8 mouse cellular contexts compared by ENCODE assay signal in the genomic region with DNA sequence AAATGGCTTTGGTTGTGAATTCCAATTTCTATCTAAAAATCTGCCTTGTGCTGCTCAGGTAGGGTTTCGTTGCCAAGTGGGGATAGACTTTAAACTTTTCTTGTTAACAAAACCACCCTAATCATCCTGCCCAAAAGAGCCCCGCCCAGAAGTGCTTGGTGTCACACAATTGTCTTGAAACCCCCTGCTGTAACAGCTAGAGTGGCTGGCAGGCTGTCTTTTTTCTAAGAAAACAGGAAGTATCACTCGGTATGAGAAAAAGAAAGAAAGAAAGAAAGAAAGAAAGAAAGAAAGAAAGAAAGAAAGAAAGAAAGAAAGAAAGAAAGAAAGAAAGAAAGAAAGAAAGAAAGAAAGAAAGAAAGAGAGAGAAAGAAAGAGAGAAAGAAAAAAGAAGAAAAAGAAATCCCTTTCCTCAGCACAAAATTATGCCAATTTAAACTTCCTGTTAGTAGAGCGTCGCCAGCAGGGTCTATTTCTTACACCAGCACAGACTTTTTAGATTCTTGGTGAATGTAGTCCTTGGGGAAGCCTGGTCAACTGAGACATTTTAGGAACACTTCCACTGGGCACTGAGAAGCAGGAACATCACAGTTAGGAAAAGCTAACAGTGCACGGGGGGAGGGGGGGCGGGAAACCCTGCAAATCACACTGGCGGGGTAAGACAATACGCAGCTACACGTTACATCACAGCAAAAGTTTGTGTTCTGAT.
A peak's percentile ranks its signal among the peaks of the same experiment; 100 is the strongest.
DNase-seq lines count a peak whose midpoint lies in the region; ATAC-seq and TF ChIP-seq lines count a peak whose summit lies in the region.

No protein-coding gene starts in this region.

- WGBS in heart, postnatal 0 days = 11% methylated on average over 10 of the region's 10 CpGs
- WGBS in embryonic facial prominence, embryonic 10.5 days = 7% methylated on average over 10 of the region's 10 CpGs
- 5% methylated on average over 10 of the region's 10 CpGs for WGBS in limb, embryonic 10.5 days

- no peak for TF ChIP-seq POLR2A in myocyte (IDR thresholded peaks at IDR 0.05; ENCODE audit: insufficient read length, low read depth)

- no peaks in the 10 kb centered on the region for H3K79me2 ChIP-seq in myocyte (ENCODE audit: control insufficient read depth, insufficient read depth)

- H3K27ac ChIP-seq in heart, postnatal 0 days (ENCODE audit: low read depth) = 0 out of 2 replicates have a peak overlapping the region, but pooled peaks have one; percentile 7
- peak overlapping the region; percentile 81 for H3K27ac ChIP-seq in embryonic facial prominence, embryonic 10.5 days (replicated peaks)
- H3K27ac ChIP-seq in limb, embryonic 10.5 days = peak overlapping the region; percentile 37; the same call in 1 of the 2 replicates

- peak overlapping the region; percentile 42 for H3K4me3 ChIP-seq in heart, postnatal 0 days (ENCODE audit: low read depth, low read length)
- H3K4me3 ChIP-seq in embryonic facial prominence, embryonic 10.5 days = peak overlapping the region; percentile 56
- peak overlapping the region; percentile 49 for H3K4me3 ChIP-seq in limb, embryonic 10.5 days
- no peak overlapping the region for H3K4me3 ChIP-seq in myocyte

- no peak for DNase-seq in heart, postnatal 0 days (ENCODE audit: low spot score)
- DNase-seq in heart, postnatal 4 days = no peak
- no peak for DNase-seq in embryonic facial prominence, embryonic 10.5 days (ENCODE audit: low spot score)
- no peak for DNase-seq in limb, embryonic 10.5 days (ENCODE audit: low spot score)
- no peak for DNase-seq in adrenal gland, postnatal 14 days
- DNase-seq in urinary bladder, postnatal 25 days (ENCODE audit: low spot score) = no peak
- no peak for DNase-seq in gastrocnemius, adult 8-10 months (ENCODE audit: low spot score in 2 of 2)

- 0 out of 2 replicates have a peak overlapping the region, but pooled peaks have one; percentile 35 for H3K9ac ChIP-seq in heart, postnatal 0 days (replicated peaks; ENCODE audit: low read depth, low read length)

- no peak overlapping the region for H3ac ChIP-seq in myocyte (ENCODE audit: control insufficient read depth, insufficient read length)

- no peaks in the 10 kb centered on the region for H3K36me3 ChIP-seq in heart, postnatal 0 days (replicated peaks; ENCODE audit: control insufficient read depth, insufficient read depth, low read length)
- no peaks in the 10 kb centered on the region for H3K36me3 ChIP-seq in embryonic facial prominence, embryonic 10.5 days (replicated peaks)
- no peaks in the 10 kb centered on the region for H3K36me3 ChIP-seq in limb, embryonic 10.5 days
- no peaks in the 10 kb centered on the region for H3K36me3 ChIP-seq in myocyte (ENCODE audit: control insufficient read depth, insufficient read depth)

- H3K27me3 ChIP-seq in heart, postnatal 0 days (ENCODE audit: control insufficient read depth, insufficient read depth, low read length) = peaks cover 9% of the 10 kb centered on the region; the same call in 1 of the 2 replicates
- H3K27me3 ChIP-seq in embryonic facial prominence, embryonic 10.5 days (replicated peaks; ENCODE audit: low read depth, poor library complexity, severe bottlenecking) = peaks cover 15% of the 10 kb centered on the region; the same call in 1 of the 2 replicates
- H3K27me3 ChIP-seq in limb, embryonic 10.5 days (ENCODE audit: low read depth, poor library complexity, severe bottlenecking) = peaks cover 11% of the 10 kb centered on the region
- H3K27me3 ChIP-seq in myocyte (ENCODE audit: control insufficient read depth, insufficient read depth, insufficient read length) = no peaks in the 10 kb centered on the region

- H3K4me2 ChIP-seq in heart, postnatal 0 days (ENCODE audit: low read depth, low read length) = peak overlapping the region; percentile 72
- peak overlapping the region; percentile 69 for H3K4me2 ChIP-seq in myocyte (ENCODE audit: low read depth)

- TF ChIP-seq EP300 in heart, postnatal 0 days (IDR thresholded peaks at IDR 0.05; ENCODE audit: low read depth) = no peak

- TF ChIP-seq CTCF in heart, postnatal 0 days (IDR thresholded peaks at IDR 0.05; ENCODE audit: low read depth) = no peak

- ATAC-seq in heart, postnatal 0 days (ENCODE audit: insufficient read depth, low read depth) = peak; percentile 9; the same call in 1 of the 2 replicates

- H3K9me3 ChIP-seq in heart, postnatal 0 days (replicated peaks; ENCODE audit: control insufficient read depth, low read length) = no peaks in the 10 kb centered on the region
- no peaks in the 10 kb centered on the region for H3K9me3 ChIP-seq in embryonic facial prominence, embryonic 10.5 days
- no peaks in the 10 kb centered on the region for H3K9me3 ChIP-seq in limb, embryonic 10.5 days (replicated peaks)

- peaks cover 3% of the 10 kb centered on the region; the same call in 1 of the 2 replicates for H3K4me1 ChIP-seq in heart, postnatal 0 days (ENCODE audit: control insufficient read depth, insufficient read depth)
- peaks cover 67% of the 10 kb centered on the region for H3K4me1 ChIP-seq in embryonic facial prominence, embryonic 10.5 days
- peaks cover 24% of the 10 kb centered on the region for H3K4me1 ChIP-seq in limb, embryonic 10.5 days

TF ChIP-seq in myocyte, 11 proteins besides CTCF, POLR2A, EP300 and RAD21:
- TF ChIP-seq MAX (IDR thresholded peaks at IDR 0.05; ENCODE audit: low read depth) (no peak), USF1 (IDR thresholded peaks at IDR 0.05; ENCODE audit: low read depth) (no peak), CEBPB (IDR thresholded peaks at IDR 0.05; ENCODE audit: insufficient read depth, poor library complexity, severe bottlenecking) (no peak), MYOG (IDR thresholded peaks at IDR 0.05; ENCODE audit: control insufficient read depth in 1 of 3, insufficient read depth in 1 of 3, insufficient read length in 2 of 3, low read depth in 2 of 3) (no peak), SRF (IDR thresholded peaks at IDR 0.05; ENCODE audit: control insufficient read depth, insufficient read length, low read depth) (no peak), E2F4 (IDR thresholded peaks at IDR 0.05; ENCODE audit: insufficient read depth) (no peak), MYOD1 (IDR thresholded peaks at IDR 0.05; ENCODE audit: control insufficient read depth in 1 of 3, insufficient read length in 2 of 3, low read depth in 2 of 3) (no peak), REST (IDR thresholded peaks at IDR 0.05; ENCODE audit: insufficient read depth, insufficient read length) (no peak), POLR2AphosphoS2 (IDR thresholded peaks at IDR 0.05; ENCODE audit: insufficient read length, low read depth) (no peak), TCF3 (IDR thresholded peaks at IDR 0.05; ENCODE audit: insufficient read length, low read depth) (no peak), TCF12 (IDR thresholded peaks at IDR 0.05; ENCODE audit: insufficient read depth, poor library complexity, severe bottlenecking) (no peak)

Comparison
In these comparisons a context has a peak if more than half of its experiments do, and no peak if none do; other contexts are left out.
1. H3K27ac ChIP-seq: peak in every context shown above with its lines; median percentile 81 in embryonic facial prominence, embryonic 10.5 days; 37 in limb, embryonic 10.5 days; 7 in heart, postnatal 0 days.